Mouse (Mus musculus) c-Kit-negative CD71-positive TER-119-positive erythroid progenitor cells, embryonic 14.5 days (primary cell): Measurements from ENCODE around the gene Nos3.

Experiments used
- DNase-seq: peaks from one replicate; pipeline ENCODE4 v3.0.0-alpha.2; 2013; ENCODE audit warnings: low read depth, low spot score

The Nos3 gene

GRCm38 (mm10) chr5:24344477-24345051, 20.0 kb upstream of the Nos3 start:
- DNase-seq: no peak

GRCm38 (mm10) chr5:24346313-24346712, 18.3 kb upstream of the Nos3 start:
- DNase-seq: no peak

GRCm38 (mm10) chr5:24347186-24347875, 17.3 kb upstream of the Nos3 start:
- no peak for DNase-seq

GRCm38 (mm10) chr5:24348128-24348527, 16.5 kb upstream of the Nos3 start:
- no peak for DNase-seq

GRCm38 (mm10) chr5:24348546-24348945, 16.1 kb upstream of the Nos3 start:
- no peak for DNase-seq

- no peak for DNase-seq
Observed at GRCm38 (mm10) chr5:24350073-24350472, 14.5 kb upstream of the Nos3 start.

- DNase-seq: no peak
Observed at GRCm38 (mm10) chr5:24350531-24351250, 13.9 kb upstream of the Nos3 start.

- no peak for DNase-seq
Observed at GRCm38 (mm10) chr5:24351278-24351677, 13.3 kb upstream of the Nos3 start, which contains the start of gene Kcnh2. TSS of gene Kcnh2 (minus strand) at chr5:24351604.

GRCm38 (mm10) chr5:24351701-24352171, 12.9 kb upstream of the Nos3 start:
- no peak for DNase-seq

- no peak for DNase-seq
Observed at GRCm38 (mm10) chr5:24352251-24352859, 12.3 kb upstream of the Nos3 start.

- no peak for DNase-seq
Observed at GRCm38 (mm10) chr5:24353327-24353726, 11.3 kb upstream of the Nos3 start.

- no peak for DNase-seq
Observed at GRCm38 (mm10) chr5:24356764-24357163, 7.8 kb upstream of the Nos3 start.

GRCm38 (mm10) chr5:24357461-24357860, 7.1 kb upstream of the Nos3 start:
- no peak for DNase-seq

GRCm38 (mm10) chr5:24360792-24361454, 3.7 kb upstream of the Nos3 start:
- DNase-seq: peak; percentile 30

GRCm38 (mm10) chr5:24363467-24363866, 1.1 kb upstream of the Nos3 start:
- DNase-seq: no peak

GRCm38 (mm10) chr5:24364061-24364460, 549 bp upstream of the Nos3 start:
- DNase-seq: no peak

GRCm38 (mm10) chr5:24364963-24365362, 353 bp downstream of the Nos3 start:
- DNase-seq: no peak

- no peak for DNase-seq
Observed at GRCm38 (mm10) chr5:24365528-24365927, 918 bp downstream of the Nos3 start.

GRCm38 (mm10) chr5:24366426-24366825, 1.8 kb downstream of the Nos3 start:
- DNase-seq: no peak

GRCm38 (mm10) chr5:24369767-24370166, 5.2 kb downstream of the Nos3 start:
- no peak for DNase-seq

- DNase-seq: no peak
Observed at GRCm38 (mm10) chr5:24373807-24374206, 9.2 kb downstream of the Nos3 start.

GRCm38 (mm10) chr5:24374216-24374615, 9.6 kb downstream of the Nos3 start:
- DNase-seq: no peak
